Mouse (Mus musculus) urinary bladder, postnatal 36 days (tissue): ENCODE results near the gene C1qtnf2.

Experiments
- DNase-seq, 2 experiments: peaks; one replicate each; pipeline ENCODE4 v3.0.0; 2022; ENCODE audit warnings: low spot score in 2 of 2, mixed read lengths in 1 of 2

C1qtnf2 gene

DNA sequence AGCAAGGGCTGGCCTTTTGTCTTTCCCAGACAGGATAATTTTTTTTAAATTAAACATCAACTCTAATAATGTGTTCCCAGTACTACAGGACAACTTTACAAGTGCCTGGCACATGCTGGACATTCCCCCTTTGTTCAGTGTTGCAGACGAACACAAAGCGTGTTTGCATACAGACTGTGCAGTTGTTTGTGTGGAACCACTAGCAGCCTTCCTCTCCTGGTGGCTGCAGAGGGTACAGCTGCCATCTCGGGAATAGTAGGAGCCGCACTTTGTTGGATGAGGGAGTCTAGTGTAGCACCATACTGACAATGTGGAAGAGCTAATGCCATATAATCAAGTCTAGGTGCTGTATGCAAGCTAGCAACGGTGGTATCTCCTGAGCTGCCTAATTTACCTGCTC lies 57.5 kb downstream of the C1qtnf2 start:
- no peak for DNase-seq

DNA sequence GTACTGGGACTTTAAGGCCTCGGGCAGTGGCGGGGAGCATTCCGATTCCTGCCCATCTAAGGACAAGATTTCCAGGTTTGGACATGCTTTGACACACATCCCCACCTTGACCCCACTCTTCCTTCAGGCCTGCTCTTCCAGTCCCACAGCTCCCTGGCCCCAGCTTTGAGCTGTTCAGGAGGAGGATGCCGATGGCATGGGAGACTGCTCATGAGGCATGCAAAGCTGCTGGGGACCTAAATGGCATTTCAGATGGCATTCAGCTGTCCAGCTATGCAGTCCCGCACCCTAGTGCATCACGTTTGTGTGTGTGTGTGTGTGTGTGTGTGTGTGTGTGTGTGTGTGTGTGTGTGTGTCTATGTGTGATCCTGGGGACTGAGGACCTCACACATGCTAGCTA lies 63.0 kb downstream of the C1qtnf2 start:
- peak in 1 of 2 experiments; percentile 25 for DNase-seq

DNA sequence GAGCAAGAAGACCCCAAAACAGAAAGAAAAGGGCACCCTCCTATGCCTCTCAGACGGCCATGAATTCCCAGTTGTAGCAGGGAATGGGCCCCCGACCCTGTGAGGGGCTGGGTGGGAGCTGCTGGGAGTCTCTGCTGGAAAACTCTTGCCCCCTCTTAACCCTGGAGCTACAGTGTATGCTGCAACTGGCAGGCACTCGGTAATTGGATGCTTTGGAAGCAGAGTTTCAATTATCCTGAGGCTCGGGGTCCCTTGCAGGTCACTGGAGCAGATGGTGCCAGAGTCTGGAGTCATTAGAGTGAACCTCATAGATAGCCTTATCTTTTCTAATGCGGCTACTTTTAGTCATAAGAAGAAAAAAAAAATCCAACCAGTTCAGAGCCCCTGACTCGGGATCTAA lies 65.8 kb downstream of the C1qtnf2 start:
- DNase-seq: no peak
